In the genomic region with DNA sequence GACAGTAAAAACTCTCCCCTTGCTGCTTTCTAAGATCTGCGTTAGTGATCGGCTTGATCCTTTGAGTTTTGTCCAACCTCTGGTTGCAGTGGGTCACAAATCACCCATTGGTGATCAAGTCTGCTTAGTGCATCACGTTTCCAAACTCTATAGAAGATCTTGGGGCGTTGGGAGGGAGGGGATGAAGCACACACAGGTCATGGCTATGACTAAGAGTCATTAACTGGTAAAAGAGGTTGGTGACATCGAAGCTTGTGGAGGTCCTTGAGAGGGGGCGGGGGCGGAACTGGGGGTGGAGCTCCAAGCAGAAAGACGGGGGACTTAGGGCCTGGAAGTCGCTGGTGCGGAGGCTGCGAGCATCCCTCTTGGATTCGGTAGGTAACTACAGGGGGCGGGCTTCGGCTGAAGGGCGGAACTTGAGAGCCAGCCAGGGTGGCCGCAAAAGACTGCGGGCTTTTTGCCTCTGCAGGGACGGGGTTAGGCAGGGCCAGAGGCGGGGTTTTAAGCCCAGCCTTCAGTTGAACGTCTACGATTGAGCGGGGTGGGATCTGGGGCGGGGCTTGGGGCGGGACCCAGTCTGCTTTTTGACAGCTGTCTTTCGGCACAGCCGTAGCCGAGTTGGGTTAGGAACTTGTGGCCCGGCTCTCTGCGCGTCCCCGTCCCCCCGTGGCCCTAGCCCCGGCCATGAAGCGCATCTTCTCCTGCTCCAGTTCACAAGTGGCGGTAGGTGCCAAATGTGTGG, we compare ENCODE assay signal across 8 mouse cellular contexts. TPM values are rescaled to one million over a fixed set of nuclear protein-coding genes. Genes with fewer than 3 reads are reported as not detected.
A peak's percentile ranks its signal among the peaks of the same experiment; 100 is the strongest.
DNase-seq lines count a peak whose midpoint lies in the region.

A gene (plus strand): TSS at position 405 of the 742 bp plus-strand sequence.

- peaks cover 54% of the 10 kb centered on the region for H3K4me1 ChIP-seq in megakaryocyte, embryonic 14.5 days

- peak; percentile 61 to 68 for DNase-seq in adrenal gland, adult 18-20 months (ENCODE audit: low spot score in 2 of 2)
- DNase-seq in embryo, embryonic 10 days (ENCODE audit: low spot score): peak; percentile 87
- DNase-seq in gastrocnemius, postnatal 10 days: peak; percentile 74
- peak; percentile 94 for DNase-seq in induced T-regulatory cell, adult 2 months (ENCODE audit: low read depth)
- peak; percentile 57 to 60 for DNase-seq in left cerebral cortex, adult 8-10 months (ENCODE audit: low spot score in 2 of 2)
- peak; percentile 78 to 82 for DNase-seq in right cerebral cortex, postnatal 10 days (ENCODE audit: low spot score in 2 of 2)
- DNase-seq in urinary bladder, postnatal 36 days (ENCODE audit: low spot score in 2 of 2): peak; percentile 67 to 83

- H3K36me3 ChIP-seq in megakaryocyte, embryonic 14.5 days (replicated peaks; ENCODE audit: low read length): peaks cover 11% of the 10 kb centered on the region

- H3K4me3 ChIP-seq in megakaryocyte, embryonic 14.5 days (replicated peaks): peak within 1 kb of the TSS; percentile 94

- H3K9me3 ChIP-seq in megakaryocyte, embryonic 14.5 days: no peaks in the 10 kb centered on the region

- no peaks in the 10 kb centered on the region for H3K27me3 ChIP-seq in megakaryocyte, embryonic 14.5 days (replicated peaks)

RNA-seq across cellular contexts. Expression of the gene that starts here (rescaled TPM):
- 1 to 10 TPM; 1.3 to 6.6 TPM for total RNA-seq in adrenal gland, adult 18-20 months (2021)
- 1 to 10 TPM; 1.4 to 1.6 TPM for total RNA-seq in gastrocnemius, postnatal 10 days (2021)
- total RNA-seq in left cerebral cortex, adult 8-10 months (2022): 1 to 10 TPM; 7.2 to 9.0 (median 8.6) TPM
- polyA plus RNA-seq in megakaryocyte, embryonic 14.5 days (2012; ENCODE audit: insufficient read depth, low replicate concordance): 9.5 and 30.5 TPM in 2 replicates

Comparison
In these comparisons a context has a peak if more than half of its experiments do, and no peak if none do; other contexts are left out.
1. Peak in every context shown above with its lines: DNase-seq and H3K4me3 ChIP-seq.